Mouse (Mus musculus) lung, postnatal 0 days (tissue): ENCODE measurements around the gene Bcor.

Experiments used
- CTCF ChIP-seq: IDR thresholded peaks from 2 replicates; pipeline ENCODE4 v1.5.1; 2016; ENCODE audit warnings: antibody characterized with exemption, mild to moderate bottlenecking
- EP300 ChIP-seq: IDR thresholded peaks from 2 replicates; pipeline ENCODE4 v1.6.1; 2016; ENCODE audit warnings: antibody characterized with exemption, mild to moderate bottlenecking, control low read depth

GRCm38 (mm10) chrX:12076763-12077600 lies 83.2 kb downstream of the Bcor start:
- TF ChIP-seq CTCF, result no peak
- TF ChIP-seq EP300, result no peak
